Mouse (Mus musculus): ENCODE measurements around the gene Cacna1d. TPM values are rescaled to one million over a fixed set of nuclear protein-coding genes. Genes with fewer than 3 reads are reported as not detected.

Gene Cacna1d
- total and polyA plus RNA-seq, 3 experiments: 0.04 to 0.30 (median 0.22) TPM

- H3K27me3 ChIP-seq (ENCODE audit: insufficient read depth, low read length): peaks cover 29% of the 10 kb centered on the region
- DNase-seq (ENCODE audit: low spot score) (no peak), ATAC-seq (ENCODE audit: extremely low read depth, insufficient number of reproducible peaks, low FRiP score, poor library complexity, severe bottlenecking) (no peak)
- peaks cover 6% of the 10 kb centered on the region for H3K4me1 ChIP-seq (ENCODE audit: insufficient read depth, low read depth, low read length)
- TF ChIP-seq POLR2AphosphoS5 (IDR thresholded peaks at IDR 0.05; ENCODE audit: insufficient replicate concordance, low read depth, low read length) (no peak), TAL1 (conservative IDR thresholded peaks at IDR 0.05; ENCODE audit: low read depth, low read length) (no peak), GATA1 (IDR thresholded peaks at IDR 0.05; ENCODE audit: borderline replicate concordance, low read length) (no peak), GATA2 (IDR thresholded peaks at IDR 0.05; ENCODE audit: borderline replicate concordance, low read depth, low read length) (no peak), CTCF (IDR thresholded peaks at IDR 0.05; ENCODE audit: low read depth, low read length) (no peak)
- H3K36me3 ChIP-seq (replicated peaks): no peaks in the 10 kb centered on the region
- H3K4me3 ChIP-seq (ENCODE audit: low read depth, low read length): no peak overlapping the region
- no peaks in the 10 kb centered on the region for H3K9me3 ChIP-seq (replicated peaks)
These were observed 16.8 kb downstream of the Cacna1d start for GRCm38 (mm10) chr14:30474416-30474815.

- peaks cover 4% of the 10 kb centered on the region; the same call in 1 of the 2 replicates for H3K4me1 ChIP-seq (ENCODE audit: insufficient read depth, low read depth, low read length)
- DNase-seq (ENCODE audit: low spot score): no peak
- no peak overlapping the region for H3K4me3 ChIP-seq (ENCODE audit: low read depth, low read length)
- TF ChIP-seq POLR2AphosphoS5 (IDR thresholded peaks at IDR 0.05; ENCODE audit: insufficient replicate concordance, low read depth, low read length) (no peak), GATA1 (IDR thresholded peaks at IDR 0.05; ENCODE audit: borderline replicate concordance, low read length) (no peak), GATA2 (IDR thresholded peaks at IDR 0.05; ENCODE audit: borderline replicate concordance, low read depth, low read length) (no peak), CTCF (IDR thresholded peaks at IDR 0.05; ENCODE audit: low read depth, low read length) (no peak), TAL1 (conservative IDR thresholded peaks at IDR 0.05; ENCODE audit: low read depth, low read length) (no peak)
- ATAC-seq (ENCODE audit: extremely low read depth, insufficient number of reproducible peaks, low FRiP score, poor library complexity, severe bottlenecking): no peak
- no peaks in the 10 kb centered on the region for H3K36me3 ChIP-seq (replicated peaks)
- H3K9me3 ChIP-seq (replicated peaks): no peaks in the 10 kb centered on the region
- H3K27me3 ChIP-seq (ENCODE audit: insufficient read depth, low read length): peaks cover 34% of the 10 kb centered on the region
These were observed 17.6 kb downstream of the Cacna1d start for GRCm38 (mm10) chr14:30473605-30474004.

GRCm38 (mm10) chr14:30463312-30463711 is 27.9 kb downstream of the Cacna1d start:
- no peaks in the 10 kb centered on the region for H3K9me3 ChIP-seq (replicated peaks)
- no peak for ATAC-seq (ENCODE audit: extremely low read depth, insufficient number of reproducible peaks, low FRiP score, poor library complexity, severe bottlenecking)
- no peak overlapping the region for H3K4me3 ChIP-seq (ENCODE audit: low read depth, low read length)
- no peak for DNase-seq (ENCODE audit: low spot score)
- TF ChIP-seq POLR2AphosphoS5 (IDR thresholded peaks at IDR 0.05; ENCODE audit: insufficient replicate concordance, low read depth, low read length): no peak
- no peak for TF ChIP-seq CTCF (IDR thresholded peaks at IDR 0.05; ENCODE audit: low read depth, low read length)
- TF ChIP-seq TAL1 (conservative IDR thresholded peaks at IDR 0.05; ENCODE audit: low read depth, low read length): no peak
- no peak for TF ChIP-seq GATA1 (IDR thresholded peaks at IDR 0.05; ENCODE audit: borderline replicate concordance, low read length)
- no peak for TF ChIP-seq GATA2 (IDR thresholded peaks at IDR 0.05; ENCODE audit: borderline replicate concordance, low read depth, low read length)
- H3K36me3 ChIP-seq (replicated peaks): no peaks in the 10 kb centered on the region
- peaks cover 10% of the 10 kb centered on the region for H3K27me3 ChIP-seq (ENCODE audit: insufficient read depth, low read length)
- no peaks in the 10 kb centered on the region for H3K4me1 ChIP-seq (ENCODE audit: insufficient read depth, low read depth, low read length)

GRCm38 (mm10) chr14:30459891-30460523 is 31.2 kb downstream of the Cacna1d start:
- H3K36me3 ChIP-seq (replicated peaks): no peaks in the 10 kb centered on the region
- DNase-seq (ENCODE audit: low spot score) (peak; percentile 13), ATAC-seq (ENCODE audit: extremely low read depth, insufficient number of reproducible peaks, low FRiP score, poor library complexity, severe bottlenecking) (peak; percentile 54; the same call in 1 of the 2 replicates)
- H3K27me3 ChIP-seq (ENCODE audit: insufficient read depth, low read length): peaks cover 9% of the 10 kb centered on the region
- TF ChIP-seq GATA2 (IDR thresholded peaks at IDR 0.05; ENCODE audit: borderline replicate concordance, low read depth, low read length) (no peak), GATA1 (IDR thresholded peaks at IDR 0.05; ENCODE audit: borderline replicate concordance, low read length) (no peak), CTCF (IDR thresholded peaks at IDR 0.05; ENCODE audit: low read depth, low read length) (peak; percentile 36), TAL1 (conservative IDR thresholded peaks at IDR 0.05; ENCODE audit: low read depth, low read length) (no peak), POLR2AphosphoS5 (IDR thresholded peaks at IDR 0.05; ENCODE audit: insufficient replicate concordance, low read depth, low read length) (no peak)
- no peaks in the 10 kb centered on the region for H3K9me3 ChIP-seq (replicated peaks)
- peaks cover 3% of the 10 kb centered on the region; the same call in 1 of the 2 replicates for H3K4me1 ChIP-seq (ENCODE audit: insufficient read depth, low read depth, low read length)
- no peak overlapping the region for H3K4me3 ChIP-seq (ENCODE audit: low read depth, low read length)

GRCm38 (mm10) chr14:30458820-30459219 is 32.4 kb downstream of the Cacna1d start:
- peaks cover 9% of the 10 kb centered on the region for H3K27me3 ChIP-seq (ENCODE audit: insufficient read depth, low read length)
- DNase-seq (ENCODE audit: low spot score) (no peak), ATAC-seq (ENCODE audit: extremely low read depth, insufficient number of reproducible peaks, low FRiP score, poor library complexity, severe bottlenecking) (no peak)
- TF ChIP-seq GATA2 (IDR thresholded peaks at IDR 0.05; ENCODE audit: borderline replicate concordance, low read depth, low read length) (no peak), POLR2AphosphoS5 (IDR thresholded peaks at IDR 0.05; ENCODE audit: insufficient replicate concordance, low read depth, low read length) (no peak), TAL1 (conservative IDR thresholded peaks at IDR 0.05; ENCODE audit: low read depth, low read length) (no peak), GATA1 (IDR thresholded peaks at IDR 0.05; ENCODE audit: borderline replicate concordance, low read length) (no peak), CTCF (IDR thresholded peaks at IDR 0.05; ENCODE audit: low read depth, low read length) (no peak)
- H3K36me3 ChIP-seq (replicated peaks): no peaks in the 10 kb centered on the region
- H3K9me3 ChIP-seq (replicated peaks): no peaks in the 10 kb centered on the region
- H3K4me3 ChIP-seq (ENCODE audit: low read depth, low read length): no peak overlapping the region
- H3K4me1 ChIP-seq (ENCODE audit: insufficient read depth, low read depth, low read length): peaks cover 3% of the 10 kb centered on the region; the same call in 1 of the 2 replicates

- Histone ChIP-seq H3K9me3 (replicated peaks) (no peaks in the 10 kb centered on the region), H3K4me1 (ENCODE audit: insufficient read depth, low read depth, low read length) (peaks cover 3% of the 10 kb centered on the region; the same call in 1 of the 2 replicates), H3K4me3 (ENCODE audit: low read depth, low read length) (no peak overlapping the region), H3K36me3 (replicated peaks) (no peaks in the 10 kb centered on the region), H3K27me3 (ENCODE audit: insufficient read depth, low read length) (peaks cover 11% of the 10 kb centered on the region)
- ATAC-seq (ENCODE audit: extremely low read depth, insufficient number of reproducible peaks, low FRiP score, poor library complexity, severe bottlenecking): no peak; the same call in 1 of the 2 replicates
- DNase-seq (ENCODE audit: low spot score): no peak
- no peak for TF ChIP-seq GATA2 (IDR thresholded peaks at IDR 0.05; ENCODE audit: borderline replicate concordance, low read depth, low read length)
- no peak for TF ChIP-seq POLR2AphosphoS5 (IDR thresholded peaks at IDR 0.05; ENCODE audit: insufficient replicate concordance, low read depth, low read length)
- no peak for TF ChIP-seq TAL1 (conservative IDR thresholded peaks at IDR 0.05; ENCODE audit: low read depth, low read length)
- no peak for TF ChIP-seq CTCF (IDR thresholded peaks at IDR 0.05; ENCODE audit: low read depth, low read length)
- no peak for TF ChIP-seq GATA1 (IDR thresholded peaks at IDR 0.05; ENCODE audit: borderline replicate concordance, low read length)
These were observed 33.4 kb downstream of the Cacna1d start for GRCm38 (mm10) chr14:30457897-30458296.

Measured in G1E (cell line).